Mouse (Mus musculus): ENCODE measurements at regions not wholly inside any gene's neighbourhood (a gene's known extent, or its start where the extent isn't known, plus 50 kb on each side); places are given as distances from the start of the nearest gene placed in this dataset.

DNA sequence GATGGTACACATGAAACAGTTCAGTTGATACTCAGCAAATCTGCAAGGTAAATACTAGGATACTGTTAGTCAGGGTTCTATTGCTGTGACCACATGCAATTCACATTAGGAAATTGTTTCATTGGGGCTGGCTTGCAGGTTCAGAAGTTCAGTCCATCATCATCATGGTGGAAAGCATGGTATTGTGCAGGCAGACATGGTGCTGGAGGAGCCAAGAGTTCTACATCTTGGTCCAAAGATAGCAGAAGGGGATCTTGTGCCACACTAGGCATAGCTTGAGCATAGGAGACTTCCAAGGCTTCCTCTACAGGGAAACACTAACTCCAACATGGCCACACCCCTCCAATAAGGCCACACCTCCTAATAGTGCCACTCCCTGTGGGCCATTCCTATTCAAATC, 99.1 kb downstream of the Ier5 start:
- no peak for ATAC-seq (ENCODE audit: low FRiP score)
- H3K27me3 ChIP-seq (ENCODE audit: control insufficient read depth, insufficient read depth, low read length): peaks cover 4% of the 10 kb centered on the region; the same call in 1 of the 2 replicates

DNA sequence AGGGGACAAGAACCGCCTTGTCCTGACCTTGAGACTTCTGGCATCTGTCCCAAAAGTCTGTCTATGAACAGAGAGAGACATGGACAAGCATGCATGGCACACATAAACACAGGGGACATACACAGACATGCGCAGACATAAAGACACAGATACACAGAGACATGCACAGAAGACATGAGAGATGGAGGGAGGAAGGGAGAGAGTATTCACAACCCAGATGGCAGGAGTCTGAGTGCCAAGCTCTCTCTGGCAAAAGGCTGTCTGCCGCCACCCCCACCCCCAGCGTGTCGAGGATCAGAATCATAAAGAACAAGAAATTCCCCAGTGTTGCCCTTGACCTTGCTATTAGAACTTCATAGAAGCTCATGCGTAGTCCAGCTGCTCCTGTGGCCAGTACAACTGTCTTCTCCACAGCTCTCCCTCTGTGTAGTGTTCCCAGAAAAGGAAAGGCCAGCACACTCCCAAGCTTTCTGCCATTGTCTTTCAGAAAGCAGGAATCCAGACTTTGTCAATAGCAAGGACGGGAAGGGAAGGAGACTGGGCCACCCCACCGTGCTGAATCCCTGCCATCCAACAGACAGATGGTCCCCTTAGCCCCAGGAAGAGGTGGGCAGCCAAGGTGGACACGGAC, 99.8 kb downstream of the Ier5 start:
- Histone ChIP-seq H3K36me3 (replicated peaks; ENCODE audit: control insufficient read depth, insufficient read depth) (no peaks in the 10 kb centered on the region), H3K9ac (no peak overlapping the region), H3K27ac (no peak overlapping the region), H3K4me2 (replicated peaks) (no peak overlapping the region), H3K4me3 (replicated peaks; ENCODE audit: low read length) (no peak overlapping the region), H3K9me3 (ENCODE audit: control insufficient read depth, low read length) (no peaks in the 10 kb centered on the region), H3K4me1 (replicated peaks; ENCODE audit: control insufficient read depth, insufficient read depth, low read length) (peaks cover 14% of the 10 kb centered on the region), H3K27me3 (ENCODE audit: control insufficient read depth, insufficient read depth, low read length) (peaks cover 4% of the 10 kb centered on the region; the same call in 1 of the 2 replicates)
- DNase-seq (ENCODE audit: low spot score): no peak
- 67% methylated on average over 9 of the region's 9 CpGs for WGBS
- no peak for ATAC-seq (ENCODE audit: low FRiP score)

More for the DNA sequence above, 99.1 kb downstream of the Ier5 start:
- no peak overlapping the region for H3K4me3 ChIP-seq (replicated peaks; ENCODE audit: low read length)
- no peak for DNase-seq (ENCODE audit: low spot score)
- H3K4me1 ChIP-seq (replicated peaks; ENCODE audit: control insufficient read depth, insufficient read depth, low read length): peaks cover 13% of the 10 kb centered on the region
- no peak overlapping the region for H3K27ac ChIP-seq
- no peak overlapping the region for H3K9ac ChIP-seq
- no peaks in the 10 kb centered on the region for H3K9me3 ChIP-seq (ENCODE audit: control insufficient read depth, low read length)
- H3K4me2 ChIP-seq (replicated peaks): no peak overlapping the region
- H3K36me3 ChIP-seq (replicated peaks; ENCODE audit: control insufficient read depth, insufficient read depth): no peaks in the 10 kb centered on the region

DNA sequence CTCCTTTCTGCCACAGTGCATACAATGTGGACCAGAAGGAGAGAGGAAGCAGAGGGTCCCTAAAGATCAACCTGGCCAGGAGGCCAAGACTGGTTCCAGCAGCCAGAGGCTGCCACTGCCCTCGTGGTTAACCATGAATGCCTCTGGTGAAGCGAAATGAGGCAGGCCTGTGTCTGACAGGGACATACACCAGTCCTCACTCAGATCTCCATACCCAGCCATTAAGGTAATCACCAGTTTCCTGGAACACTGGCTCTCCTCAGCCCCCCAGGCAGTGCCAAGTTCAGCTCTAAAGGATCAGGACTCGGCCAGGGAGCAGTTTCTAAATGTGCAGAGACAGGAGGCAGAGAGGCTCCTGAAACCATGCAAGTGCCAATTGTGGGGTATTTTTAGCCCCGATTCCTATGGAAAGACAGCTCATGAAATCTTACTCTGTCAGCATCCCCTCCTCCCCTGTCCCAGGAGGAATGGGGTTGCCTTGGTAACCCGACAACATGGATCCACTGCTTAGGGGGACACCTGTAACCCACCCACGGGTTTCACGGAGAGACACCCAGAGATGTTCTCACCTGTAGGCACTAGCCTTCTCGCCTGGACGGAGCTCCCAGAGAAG, 103.6 kb downstream of the Ier5 start:
- no peak overlapping the region for H3K4me3 ChIP-seq (replicated peaks; ENCODE audit: low read length)
- H3K27me3 ChIP-seq (ENCODE audit: control insufficient read depth, insufficient read depth, low read length): peaks cover 4% of the 10 kb centered on the region; the same call in 1 of the 2 replicates
- 64% methylated on average over 9 of the region's 9 CpGs for WGBS
- no peak overlapping the region for H3K9ac ChIP-seq
- peak overlapping the region; percentile 5; the same call in 1 of the 2 replicates for H3K27ac ChIP-seq
- no peaks in the 10 kb centered on the region for H3K36me3 ChIP-seq (replicated peaks; ENCODE audit: control insufficient read depth, insufficient read depth)
- no peaks in the 10 kb centered on the region for H3K9me3 ChIP-seq (ENCODE audit: control insufficient read depth, low read length)
- H3K4me2 ChIP-seq (replicated peaks): no peak overlapping the region
- DNase-seq (ENCODE audit: low spot score) (no peak), ATAC-seq (ENCODE audit: low FRiP score) (no peak)
- H3K4me1 ChIP-seq (replicated peaks; ENCODE audit: control insufficient read depth, insufficient read depth, low read length): peaks cover 22% of the 10 kb centered on the region

DNA sequence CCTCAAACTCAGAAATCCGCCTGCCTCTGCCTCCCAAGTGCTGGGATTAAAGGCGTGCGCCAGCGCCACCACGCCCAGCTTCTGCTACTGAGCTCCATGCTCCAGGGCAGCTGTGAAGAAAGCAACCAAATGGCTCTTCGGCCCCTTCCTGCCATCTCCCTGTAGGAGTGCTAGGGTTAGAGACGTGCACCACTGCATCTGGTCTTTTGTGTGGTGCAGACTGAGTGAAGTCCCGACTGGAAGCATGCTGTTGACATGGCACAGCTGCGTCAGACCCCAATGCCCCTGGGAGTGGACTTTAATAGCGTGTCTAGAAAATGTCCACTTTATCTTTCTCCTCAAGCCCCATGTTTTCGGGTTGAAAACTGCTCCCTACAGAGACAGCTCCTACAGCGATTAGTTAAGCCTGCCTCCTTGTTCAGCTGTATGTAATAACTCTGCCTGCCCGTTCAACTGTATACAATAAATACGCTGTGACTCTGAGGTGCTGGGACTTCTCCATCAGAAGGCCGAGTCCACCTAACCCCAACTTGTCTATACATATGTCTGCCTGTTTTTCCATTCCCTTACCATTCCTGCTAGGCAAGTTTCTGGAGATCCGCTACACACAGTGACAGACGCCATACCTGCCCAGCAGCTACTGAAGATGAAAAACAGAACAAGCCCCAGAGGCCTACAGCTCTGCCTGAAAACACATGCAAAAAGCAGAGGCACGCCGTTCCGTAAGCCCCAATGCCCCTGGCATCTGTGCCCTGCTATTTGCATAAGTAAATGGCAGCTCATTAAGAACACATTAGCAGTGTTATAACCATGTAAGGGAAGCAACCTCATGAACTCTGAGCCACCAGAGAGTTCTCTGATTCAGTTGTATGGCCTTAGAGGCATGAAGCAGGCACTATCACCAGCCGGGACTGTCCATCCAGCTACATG, 105.2 kb downstream of the Ier5 start:
- Histone ChIP-seq H3K4me3 (replicated peaks; ENCODE audit: low read length) (no peak overlapping the region), H3K4me2 (replicated peaks) (no peak overlapping the region), H3K36me3 (replicated peaks; ENCODE audit: control insufficient read depth, insufficient read depth) (no peaks in the 10 kb centered on the region), H3K27ac (0 out of 2 replicates have a peak overlapping the region, but pooled peaks have one; percentile 44), H3K9me3 (ENCODE audit: control insufficient read depth, low read length) (no peaks in the 10 kb centered on the region), H3K27me3 (ENCODE audit: control insufficient read depth, insufficient read depth, low read length) (peaks cover 4% of the 10 kb centered on the region; the same call in 1 of the 2 replicates), H3K4me1 (replicated peaks; ENCODE audit: control insufficient read depth, insufficient read depth, low read length) (peaks cover 22% of the 10 kb centered on the region), H3K9ac (no peak overlapping the region)
- peak; percentile 63 for DNase-seq (ENCODE audit: low spot score)
- ATAC-seq (ENCODE audit: low FRiP score): peak; percentile 69; the same call in 1 of the 2 replicates
- WGBS: 50% methylated on average over 21 of the region's 21 CpGs

DNA sequence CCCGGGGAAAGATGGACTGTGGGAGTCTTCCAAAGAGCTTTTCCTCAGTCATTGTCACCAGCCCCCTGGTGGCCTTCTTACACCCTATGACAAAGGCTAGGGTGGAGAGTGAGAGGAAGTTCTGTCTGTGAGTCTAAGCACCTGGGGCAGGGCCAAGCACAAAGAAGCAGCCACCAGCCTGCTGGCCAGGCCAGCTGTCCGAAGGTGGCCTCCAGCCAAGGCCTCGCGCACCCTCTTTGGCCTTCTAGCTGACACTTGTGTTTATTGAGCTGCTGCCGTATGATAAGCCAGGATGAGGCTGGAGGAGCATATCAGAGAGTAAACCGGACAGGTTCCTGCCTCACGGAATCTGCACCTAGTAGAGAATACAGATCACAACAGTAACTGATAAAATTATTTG, 99.0 kb upstream of the Cacna1e start:
- ATAC-seq (ENCODE audit: low FRiP score) (no peak), DNase-seq (ENCODE audit: low spot score) (no peak)
- no peaks in the 10 kb centered on the region for H3K9me3 ChIP-seq (ENCODE audit: control insufficient read depth, low read length)
- no peak overlapping the region for H3K4me2 ChIP-seq (replicated peaks)
- H3K36me3 ChIP-seq (replicated peaks; ENCODE audit: control insufficient read depth, insufficient read depth): no peaks in the 10 kb centered on the region
- H3K9ac ChIP-seq: no peak overlapping the region
- no peaks in the 10 kb centered on the region for H3K4me1 ChIP-seq (replicated peaks; ENCODE audit: control insufficient read depth, insufficient read depth, low read length)
- 79% methylated on average over 7 of the region's 7 CpGs for WGBS
- H3K27me3 ChIP-seq (ENCODE audit: control insufficient read depth, insufficient read depth, low read length): no peaks in the 10 kb centered on the region
- H3K27ac ChIP-seq: no peak overlapping the region
- H3K4me3 ChIP-seq (replicated peaks; ENCODE audit: low read length): no peak overlapping the region

DNA sequence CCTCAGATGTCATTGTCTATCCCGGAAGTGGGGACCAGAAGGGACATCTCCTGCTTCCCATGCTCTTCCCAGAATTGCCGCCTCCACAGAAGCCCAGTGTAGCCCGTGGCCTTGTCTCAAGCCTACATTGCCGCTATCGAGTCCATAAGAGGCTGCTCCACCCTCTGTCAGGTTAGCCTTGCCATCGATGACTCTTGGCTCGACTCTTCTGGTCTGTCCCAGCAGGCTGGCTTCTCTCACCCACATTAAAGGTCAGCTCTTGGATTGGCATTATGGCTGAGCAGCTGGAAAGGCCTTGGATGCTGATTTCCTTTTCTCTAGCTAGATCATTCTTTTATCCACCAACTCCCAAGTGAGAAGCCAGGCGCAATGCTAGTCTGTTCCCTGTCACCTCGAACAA, 98.5 kb upstream of the Cacna1e start:
- no peaks in the 10 kb centered on the region for H3K27me3 ChIP-seq (ENCODE audit: control insufficient read depth, insufficient read depth, low read length)
- DNase-seq (ENCODE audit: low spot score) (no peak), ATAC-seq (ENCODE audit: low FRiP score) (no peak)
- no peak overlapping the region for H3K4me3 ChIP-seq (replicated peaks; ENCODE audit: low read length)
- H3K4me1 ChIP-seq (replicated peaks; ENCODE audit: control insufficient read depth, insufficient read depth, low read length): no peaks in the 10 kb centered on the region
- WGBS: 83% methylated on average over 9 of the region's 9 CpGs
- no peak overlapping the region for H3K27ac ChIP-seq
- H3K4me2 ChIP-seq (replicated peaks): no peak overlapping the region
- H3K9ac ChIP-seq: no peak overlapping the region
- no peaks in the 10 kb centered on the region for H3K9me3 ChIP-seq (ENCODE audit: control insufficient read depth, low read length)
- H3K36me3 ChIP-seq (replicated peaks; ENCODE audit: control insufficient read depth, insufficient read depth): no peaks in the 10 kb centered on the region

DNA sequence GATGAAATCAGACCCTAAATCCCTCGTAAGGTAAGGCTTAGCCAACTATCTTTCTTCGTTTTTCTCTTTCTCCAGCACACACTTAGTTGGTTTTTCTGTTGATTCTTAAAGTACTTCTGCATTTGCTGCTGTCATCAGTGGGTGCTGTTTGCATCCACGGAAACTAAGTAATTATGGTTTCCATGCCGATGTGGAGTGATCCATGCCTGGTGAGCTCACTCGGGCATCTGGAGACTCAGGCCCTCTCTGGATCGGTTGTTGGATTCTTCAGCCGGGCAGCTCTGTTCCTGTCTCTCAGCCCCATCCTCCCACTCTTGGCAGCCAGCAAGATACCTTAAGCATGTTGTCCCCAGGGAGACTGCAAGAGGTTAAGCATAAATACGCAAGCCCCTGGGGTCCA, 97.4 kb upstream of the Cacna1e start:
- Histone ChIP-seq H3K4me2 (replicated peaks) (no peak overlapping the region), H3K27ac (no peak overlapping the region), H3K4me3 (replicated peaks; ENCODE audit: low read length) (no peak overlapping the region), H3K9me3 (ENCODE audit: control insufficient read depth, low read length) (no peaks in the 10 kb centered on the region), H3K4me1 (replicated peaks; ENCODE audit: control insufficient read depth, insufficient read depth, low read length) (no peaks in the 10 kb centered on the region), H3K9ac (no peak overlapping the region), H3K27me3 (ENCODE audit: control insufficient read depth, insufficient read depth, low read length) (no peaks in the 10 kb centered on the region), H3K36me3 (replicated peaks; ENCODE audit: control insufficient read depth, insufficient read depth) (no peaks in the 10 kb centered on the region)
- no peak for DNase-seq (ENCODE audit: low spot score)
- ATAC-seq (ENCODE audit: low FRiP score): no peak
- WGBS: 73% methylated on average over 8 of the region's 8 CpGs

DNA sequence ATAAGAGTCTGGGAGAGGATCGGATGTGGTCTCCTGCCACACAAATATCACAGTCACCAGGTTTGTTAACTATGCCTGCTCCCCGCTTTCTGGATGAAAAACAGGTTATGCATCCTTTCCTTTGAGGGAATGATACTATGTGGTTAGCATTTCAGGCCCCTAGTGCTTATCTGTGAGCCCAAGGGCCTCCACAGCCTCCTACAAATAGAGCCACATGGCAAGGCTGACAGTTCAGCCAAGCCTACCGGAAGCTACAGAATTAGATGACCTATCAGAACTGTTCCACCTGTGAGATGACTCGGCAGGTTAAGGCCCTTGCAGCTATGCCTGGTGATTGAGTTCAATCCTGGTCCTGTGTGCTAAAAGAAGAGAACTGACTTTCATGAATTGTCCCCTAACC, 91.4 kb upstream of the Cacna1e start:
- no peak overlapping the region for H3K4me3 ChIP-seq (replicated peaks; ENCODE audit: low read length)
- no peak overlapping the region for H3K9ac ChIP-seq
- WGBS: 90% methylated on average over 4 of the region's 4 CpGs
- ATAC-seq (ENCODE audit: low FRiP score) (no peak), DNase-seq (ENCODE audit: low spot score) (no peak)
- H3K4me1 ChIP-seq (replicated peaks; ENCODE audit: control insufficient read depth, insufficient read depth, low read length): no peaks in the 10 kb centered on the region
- H3K36me3 ChIP-seq (replicated peaks; ENCODE audit: control insufficient read depth, insufficient read depth): no peaks in the 10 kb centered on the region
- H3K27me3 ChIP-seq (ENCODE audit: control insufficient read depth, insufficient read depth, low read length): no peaks in the 10 kb centered on the region
- no peak overlapping the region for H3K27ac ChIP-seq
- H3K4me2 ChIP-seq (replicated peaks): no peak overlapping the region
- no peaks in the 10 kb centered on the region for H3K9me3 ChIP-seq (ENCODE audit: control insufficient read depth, low read length)

DNA sequence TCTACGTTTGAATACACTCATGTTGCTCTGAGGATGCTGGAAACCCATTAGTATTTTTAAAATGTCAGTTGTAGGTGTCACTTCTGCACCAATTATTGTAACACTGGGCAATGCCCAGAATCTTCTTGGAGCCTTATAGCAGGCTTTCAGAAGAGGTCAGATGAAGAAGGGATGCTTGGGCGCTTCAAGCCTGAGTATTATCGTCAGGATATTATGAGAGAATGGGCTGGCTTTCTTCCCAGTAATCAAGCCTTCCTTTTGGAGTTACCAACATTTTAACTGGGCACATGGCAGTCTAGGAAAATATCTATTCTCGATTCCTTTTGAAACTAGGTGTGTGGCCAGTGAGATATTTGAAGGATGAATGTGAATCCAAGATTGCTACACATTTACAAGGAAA, 77.0 kb upstream of the Cacna1e start:
- DNase-seq (ENCODE audit: low spot score): no peak
- WGBS: 81% methylated on average over 4 of the region's 4 CpGs
- no peak overlapping the region for H3K4me2 ChIP-seq (replicated peaks)
- no peak for ATAC-seq (ENCODE audit: low FRiP score)
- no peak overlapping the region for H3K27ac ChIP-seq
- no peaks in the 10 kb centered on the region for H3K27me3 ChIP-seq (ENCODE audit: control insufficient read depth, insufficient read depth, low read length)
- no peaks in the 10 kb centered on the region for H3K36me3 ChIP-seq (replicated peaks; ENCODE audit: control insufficient read depth, insufficient read depth)
- no peak overlapping the region for H3K4me3 ChIP-seq (replicated peaks; ENCODE audit: low read length)
- no peak overlapping the region for H3K9ac ChIP-seq
- H3K4me1 ChIP-seq (replicated peaks; ENCODE audit: control insufficient read depth, insufficient read depth, low read length): no peaks in the 10 kb centered on the region; the same call in 1 of the 2 replicates
- no peaks in the 10 kb centered on the region for H3K9me3 ChIP-seq (ENCODE audit: control insufficient read depth, low read length)

Data from hindbrain, embryonic 14.5 days (tissue).